Mouse (Mus musculus): Measurements from ENCODE around the gene Eaf1.
"Not testable (repeated sequence)": the region's sequence is repeated elsewhere in the genome, so short reads cannot be mapped to it uniquely, and the experiment has no call there.

The Eaf1 gene

GRCm38 (mm10) chr14:31494349-31494974 lies at the start of gene Eaf1:
TSS of gene Eaf1 (plus strand) at chr14:31494399.
- DNase-seq (ENCODE audit: low read depth, low spot score), result no peak

- DNase-seq (ENCODE audit: low read depth, low spot score), result no peak
Observed at GRCm38 (mm10) chr14:31448994-31449393, 45.2 kb upstream of the Eaf1 start.

GRCm38 (mm10) chr14:31453946-31454345 lies 40.3 kb upstream of the Eaf1 start:
- DNase-seq (ENCODE audit: low read depth, low spot score), result not testable (repeated sequence)

GRCm38 (mm10) chr14:31454849-31455566 lies 39.2 kb upstream of the Eaf1 start:
- peak; percentile 57 for DNase-seq (ENCODE audit: low read depth, low spot score)

GRCm38 (mm10) chr14:31456064-31456721 lies 38.0 kb upstream of the Eaf1 start:
- DNase-seq (ENCODE audit: low read depth, low spot score), result no peak

GRCm38 (mm10) chr14:31458006-31458405 lies 36.2 kb upstream of the Eaf1 start:
- no peak for DNase-seq (ENCODE audit: low read depth, low spot score)

- peak; percentile 23 for DNase-seq (ENCODE audit: low read depth, low spot score)
Observed at GRCm38 (mm10) chr14:31462226-31462625, 32.0 kb upstream of the Eaf1 start.

GRCm38 (mm10) chr14:31462886-31463285 lies 31.3 kb upstream of the Eaf1 start:
- DNase-seq (ENCODE audit: low read depth, low spot score), result no peak

GRCm38 (mm10) chr14:31464176-31464575 lies 30.0 kb upstream of the Eaf1 start:
- peak; percentile 78 for DNase-seq (ENCODE audit: low read depth, low spot score)

- no peak for DNase-seq (ENCODE audit: low read depth, low spot score)
Observed at GRCm38 (mm10) chr14:31469711-31470110, 24.5 kb upstream of the Eaf1 start.

- DNase-seq (ENCODE audit: low read depth, low spot score), result peak; percentile 61
Observed at GRCm38 (mm10) chr14:31472451-31473061, 21.6 kb upstream of the Eaf1 start.

- no peak for DNase-seq (ENCODE audit: low read depth, low spot score)
Observed at GRCm38 (mm10) chr14:31473297-31473696, 20.9 kb upstream of the Eaf1 start.

- DNase-seq (ENCODE audit: low read depth, low spot score), result no peak
Observed at GRCm38 (mm10) chr14:31482417-31482816, 11.8 kb upstream of the Eaf1 start.

- DNase-seq (ENCODE audit: low read depth, low spot score), result no peak
Observed at GRCm38 (mm10) chr14:31486465-31486864, 7.7 kb upstream of the Eaf1 start.

- DNase-seq (ENCODE audit: low read depth, low spot score), result no peak
Observed at GRCm38 (mm10) chr14:31488055-31488454, 6.1 kb upstream of the Eaf1 start.

- DNase-seq (ENCODE audit: low read depth, low spot score), result no peak
Observed at GRCm38 (mm10) chr14:31493901-31494300, 298 bp upstream of the Eaf1 start.

- peak; percentile 96 for DNase-seq (ENCODE audit: low read depth, low spot score)
Observed at GRCm38 (mm10) chr14:31494975-31495455, 816 bp downstream of the Eaf1 start, which contains the start of gene Mettl6. TSS of gene Mettl6 (minus strand) at chr14:31495040.

- DNase-seq (ENCODE audit: low read depth, low spot score), result peak; percentile 23
Observed at GRCm38 (mm10) chr14:31495538-31495937, 1.3 kb downstream of the Eaf1 start.

- DNase-seq (ENCODE audit: low read depth, low spot score), result peak; percentile 41
Observed at GRCm38 (mm10) chr14:31496241-31496646, 2.0 kb downstream of the Eaf1 start.

- DNase-seq (ENCODE audit: low read depth, low spot score), result peak; percentile 73
Observed at GRCm38 (mm10) chr14:31499526-31499925, 5.3 kb downstream of the Eaf1 start.

GRCm38 (mm10) chr14:31503406-31503805 lies 9.2 kb downstream of the Eaf1 start:
- no peak for DNase-seq (ENCODE audit: low read depth, low spot score)

- no peak for DNase-seq (ENCODE audit: low read depth, low spot score)
Observed at GRCm38 (mm10) chr14:31506456-31506855, 12.3 kb downstream of the Eaf1 start.
